ENCODE assay signal across 21 mouse cellular contexts in genomic region chr5:125485031-125485778, GRCm38 (mm10). TPM values are rescaled to one million over a fixed set of nuclear protein-coding genes. Genes with fewer than 3 reads are reported as not detected.
DNase-seq lines count a peak whose midpoint lies in the region; ATAC-seq and TF ChIP-seq lines count a peak whose summit lies in the region.
"Had no signal": no experiment of that assay in that cellular context is flagged by ENCODE, and none has a peak within 500 bp of the region (broad histone marks: within the 10 kb centered on the region; RNA-seq: fewer than 3 reads in every experiment).

No protein-coding gene starts in this region.

- no peak overlapping the region for H3K9ac ChIP-seq in kidney, embryonic 15.5 days
- H3K9ac ChIP-seq: hindbrain, embryonic 13.5 days; intestine, embryonic 15.5 days; limb, embryonic 12.5 days; lung, embryonic 15.5 days; midbrain, embryonic 12.5 days; neural tube, embryonic 13.5 days had no signal

- DNase-seq in kidney, adult 9 months, result peak; percentile 55
- DNase-seq in spleen, adult 2 months (ENCODE audit: low read depth in 1 of 2, low spot score in 2 of 2), result no peak
- no peak for DNase-seq in spleen, postnatal 14 days (ENCODE audit: low spot score in 2 of 2)
- DNase-seq in adrenal gland, postnatal 4 days (ENCODE audit: low spot score in 2 of 2), result no peak
- no peak for DNase-seq in ovary, adult 18-20 months (ENCODE audit: low spot score)
- DNase-seq: cerebellum, adult 8-10 months; gastrocnemius, adult 2 months; kidney, postnatal 10 days; thymus, adult 18-20 months had no signal

- no peak for ATAC-seq in kidney, embryonic 15.5 days (replicated peaks; ENCODE audit: low FRiP score)
- peak; percentile 48 for ATAC-seq in neutrophil, adult 5-6 weeks (ENCODE audit: extremely low read depth, insufficient number of reproducible peaks, low FRiP score, poor library complexity, severe bottlenecking)
- ATAC-seq: intestine, embryonic 15.5 days had no signal

- no peaks in the 10 kb centered on the region for H3K9me3 ChIP-seq in kidney, embryonic 15.5 days (replicated peaks)
- H3K9me3 ChIP-seq: G1E; hindbrain, embryonic 13.5 days; intestine, embryonic 15.5 days; limb, embryonic 12.5 days; lung, embryonic 15.5 days; midbrain, embryonic 12.5 days; neural tube, embryonic 13.5 days had no signal

- H3K27me3 ChIP-seq in kidney, embryonic 15.5 days, result no peaks in the 10 kb centered on the region
- H3K27me3 ChIP-seq in spleen, adult 2 months (ENCODE audit: control insufficient read depth, insufficient read depth, low read length), result no peaks in the 10 kb centered on the region
- H3K27me3 ChIP-seq: hindbrain, embryonic 13.5 days; intestine, embryonic 15.5 days; limb, embryonic 12.5 days; lung, embryonic 15.5 days; midbrain, embryonic 12.5 days; neural tube, embryonic 13.5 days had no signal

- no peak overlapping the region for H3K27ac ChIP-seq in kidney, embryonic 15.5 days
- H3K27ac ChIP-seq in spleen, adult 2 months (ENCODE audit: insufficient read depth, low read length), result peak overlapping the region; percentile 51
- H3K27ac ChIP-seq in brown adipose tissue, adult 24 weeks (replicated peaks; ENCODE audit: low read depth, low read length), result 0 out of 2 replicates have a peak overlapping the region, but pooled peaks have one; percentile 10
- H3K27ac ChIP-seq: gastrocnemius, adult 2 months; hindbrain, embryonic 13.5 days; intestine, embryonic 15.5 days; limb, embryonic 12.5 days; lung, embryonic 15.5 days; midbrain, embryonic 12.5 days; neural tube, embryonic 13.5 days had no signal

- WGBS in kidney, embryonic 15.5 days, result 90% methylated on average over 4 of the region's 4 CpGs
- 85% methylated on average over 4 of the region's 4 CpGs for WGBS in spleen, adult 2 months

- peaks cover 25% of the 10 kb centered on the region for H3K4me1 ChIP-seq in kidney, embryonic 15.5 days
- H3K4me1 ChIP-seq in spleen, adult 2 months (ENCODE audit: control insufficient read depth, insufficient read depth, insufficient read length), result peaks cover 18% of the 10 kb centered on the region; the same call in 1 of the 2 replicates
- H3K4me1 ChIP-seq in brown adipose tissue, adult 24 weeks (ENCODE audit: control insufficient read depth, insufficient read depth, insufficient read length, low read length), result no peaks in the 10 kb centered on the region; the same call in 1 of the 2 replicates
- H3K4me1 ChIP-seq: limb, embryonic 12.5 days; lung, embryonic 15.5 days had no signal

- no peak overlapping the region for H3K4me2 ChIP-seq in kidney, embryonic 15.5 days
- H3K4me2 ChIP-seq: hindbrain, embryonic 13.5 days; intestine, embryonic 15.5 days; limb, embryonic 12.5 days; lung, embryonic 15.5 days; midbrain, embryonic 12.5 days; neural tube, embryonic 13.5 days had no signal

- peaks cover 39% of the 10 kb centered on the region for H3K36me3 ChIP-seq in kidney, embryonic 15.5 days
- no peaks in the 10 kb centered on the region; the same call in 1 of the 2 replicates for H3K36me3 ChIP-seq in spleen, adult 2 months (ENCODE audit: control insufficient read depth, insufficient read depth, low read length)

- no peak overlapping the region for H3K4me3 ChIP-seq in kidney, embryonic 15.5 days (replicated peaks)
- no peak overlapping the region for H3K4me3 ChIP-seq in spleen, adult 2 months (ENCODE audit: extremely low read depth, insufficient read depth, insufficient read length)
- no peak overlapping the region for H3K4me3 ChIP-seq in brown adipose tissue, adult 24 weeks (ENCODE audit: insufficient read depth, low read depth, low read length)
- H3K4me3 ChIP-seq: gastrocnemius, adult 2 months; hindbrain, embryonic 13.5 days; intestine, embryonic 15.5 days; limb, embryonic 12.5 days; lung, embryonic 15.5 days; midbrain, embryonic 12.5 days; neural tube, embryonic 13.5 days had no signal

- no peak for TF ChIP-seq CTCF in spleen, adult 2 months (IDR thresholded peaks at IDR 0.05; ENCODE audit: extremely low read depth, insufficient read depth, insufficient read length, insufficient replicate concordance)

- no peak for TF ChIP-seq POLR2A in spleen, adult 2 months (IDR thresholded peaks at IDR 0.05; ENCODE audit: low read depth, low read length)

RNA-seq across cellular contexts. Expression of gene Aacs, which starts 9.6 kb away (rescaled TPM):
- polyA plus RNA-seq in kidney, embryonic 15.5 days (2015; fragmentation: Nextera tagmentation; extraction: Ambion mirVana), result 36.0 and 40.7 TPM in 2 replicates
- polyA plus RNA-seq in spleen, adult 2 months (2012; rRNA removed), result 23.4 and 27.1 TPM in 2 replicates
- 151 and 265 TPM in 2 replicates for polyA plus RNA-seq in brown adipose tissue, adult 24 weeks (2012; ENCODE audit: insufficient read depth, insufficient read length, missing spikeins)
- total RNA-seq in neutrophil, adult 5-6 weeks (2017), result 31.8 and 56.4 TPM in 2 replicates
- total RNA-seq in adrenal gland, postnatal 4 days (2021), result 10 to 100 TPM; 12.8 to 18.9 TPM

RNA-seq across cellular contexts. Expression of gene Bri3bp, which starts 43.8 kb away (rescaled TPM):
- polyA plus RNA-seq in kidney, embryonic 15.5 days (2015; fragmentation: Nextera tagmentation; extraction: Ambion mirVana), result 41.5 and 42.0 TPM in 2 replicates
- polyA plus RNA-seq in spleen, adult 2 months (2012; rRNA removed), result 21.2 and 21.5 TPM in 2 replicates
- 15.4 and 19.5 TPM in 2 replicates for polyA plus RNA-seq in brown adipose tissue, adult 24 weeks (2012; ENCODE audit: insufficient read depth, insufficient read length, missing spikeins)
- 9.7 and 10.1 TPM in 2 replicates for total RNA-seq in neutrophil, adult 5-6 weeks (2017)
- 10 to 100 TPM; 34.2 to 37.0 TPM for total RNA-seq in adrenal gland, postnatal 4 days (2021)

RNA-seq across cellular contexts. Expression of gene Tmem132b, which starts 46.4 kb away (rescaled TPM):
- polyA plus RNA-seq in kidney, embryonic 15.5 days (2015; fragmentation: Nextera tagmentation; extraction: Ambion mirVana), result 0.32 and 0.36 TPM in 2 replicates
- polyA plus RNA-seq in spleen, adult 2 months (2012; rRNA removed), result 0.02 TPM in 1 of 2 replicates, not detected in the other
- polyA plus RNA-seq in brown adipose tissue, adult 24 weeks (2012; ENCODE audit: insufficient read depth, insufficient read length, missing spikeins), result 0.36 TPM in 1 of 2 replicates, not detected in the other
- 0.93 and 1.5 TPM in 2 replicates for total RNA-seq in neutrophil, adult 5-6 weeks (2017)
- total RNA-seq in adrenal gland, postnatal 4 days (2021), result 1 to 10 TPM; 1.8 to 2.2 TPM
- total RNA-seq: heart, adult 18-20 months had no signal
- polyA plus RNA-seq: G1E; heart, embryonic 16.5 days had no signal

RNA-seq across cellular contexts. Expression of gene Dhx37, which starts 51.3 kb away (rescaled TPM):
- 13.3 and 15.6 TPM in 2 replicates for polyA plus RNA-seq in kidney, embryonic 15.5 days (2015; fragmentation: Nextera tagmentation; extraction: Ambion mirVana)
- polyA plus RNA-seq in spleen, adult 2 months (2012; rRNA removed), result 17.0 and 21.0 TPM in 2 replicates
- 5.0 and 16.9 TPM in 2 replicates for polyA plus RNA-seq in brown adipose tissue, adult 24 weeks (2012; ENCODE audit: insufficient read depth, insufficient read length, missing spikeins)
- 36.2 and 47.8 TPM in 2 replicates for total RNA-seq in neutrophil, adult 5-6 weeks (2017)
- total RNA-seq in adrenal gland, postnatal 4 days (2021), result 10 to 100 TPM; 14.0 to 16.0 TPM
